In genomic region chr11:4720900-4721580, GRCm38 (mm10) we compare ENCODE assay signal across 12 mouse cellular contexts. TPM values are rescaled to one million over a fixed set of nuclear protein-coding genes. Genes with fewer than 3 reads are reported as not detected.
DNase-seq lines count a peak whose midpoint lies in the region; ATAC-seq and TF ChIP-seq lines count a peak whose summit lies in the region.
"Had no signal": no experiment of that assay in that cellular context is flagged by ENCODE, and none has a peak within 500 bp of the region (broad histone marks: within the 10 kb centered on the region; RNA-seq: fewer than 3 reads in every experiment).

No protein-coding gene starts in this region.

- peak overlapping the region; percentile 14; the same call in 1 of the 2 replicates for H3K27ac ChIP-seq in hindbrain, embryonic 13.5 days
- H3K27ac ChIP-seq in hindbrain, embryonic 12.5 days = no peak overlapping the region
- H3K27ac ChIP-seq in lung, embryonic 16.5 days (ENCODE audit: low read length) = no peak overlapping the region
- H3K27ac ChIP-seq: layer of hippocampus, adult 2 months; midbrain, embryonic 12.5 days had no signal

- no peak overlapping the region for H3K4me3 ChIP-seq in hindbrain, embryonic 13.5 days
- no peak overlapping the region for H3K4me3 ChIP-seq in hindbrain, embryonic 12.5 days
- peak overlapping the region; percentile 32 for H3K4me3 ChIP-seq in E14TG2a.4 (replicated peaks; ENCODE audit: low read length)
- no peak overlapping the region for H3K4me3 ChIP-seq in lung, embryonic 16.5 days (ENCODE audit: low read length)
- H3K4me3 ChIP-seq: layer of hippocampus, adult 2 months; midbrain, embryonic 12.5 days had no signal

- 50% methylated on average over 7 of the region's 7 CpGs for WGBS in hindbrain, embryonic 13.5 days
- 48% methylated on average over 7 of the region's 7 CpGs for WGBS in hindbrain, embryonic 12.5 days
- 46% methylated on average over 7 of the region's 7 CpGs for WGBS in lung, embryonic 16.5 days

- H3K9me3 ChIP-seq in hindbrain, embryonic 13.5 days = no peaks in the 10 kb centered on the region
- no peaks in the 10 kb centered on the region for H3K9me3 ChIP-seq in hindbrain, embryonic 12.5 days (replicated peaks)
- H3K9me3 ChIP-seq in E14TG2a.4 (ENCODE audit: low read length) = no peaks in the 10 kb centered on the region
- H3K9me3 ChIP-seq in lung, embryonic 16.5 days (ENCODE audit: control insufficient read depth, low read length) = no peaks in the 10 kb centered on the region
- H3K9me3 ChIP-seq: midbrain, embryonic 12.5 days had no signal

- H3K4me2 ChIP-seq in hindbrain, embryonic 13.5 days = no peak overlapping the region
- H3K4me2 ChIP-seq in hindbrain, embryonic 12.5 days (replicated peaks) = no peak overlapping the region
- no peak overlapping the region for H3K4me2 ChIP-seq in lung, embryonic 16.5 days (ENCODE audit: low read depth, low read length)
- H3K4me2 ChIP-seq: midbrain, embryonic 12.5 days had no signal

- ATAC-seq in hindbrain, embryonic 13.5 days (ENCODE audit: low FRiP score) = no peak
- ATAC-seq in hindbrain, embryonic 12.5 days (ENCODE audit: low FRiP score) = no peak
- ATAC-seq in lung, embryonic 16.5 days (ENCODE audit: low read depth) = peak; percentile 75

- no peaks in the 10 kb centered on the region for H3K27me3 ChIP-seq in hindbrain, embryonic 13.5 days
- H3K27me3 ChIP-seq in hindbrain, embryonic 12.5 days = no peaks in the 10 kb centered on the region
- H3K27me3 ChIP-seq in E14TG2a.4 (ENCODE audit: insufficient read depth, low read length) = no peaks in the 10 kb centered on the region
- no peaks in the 10 kb centered on the region for H3K27me3 ChIP-seq in lung, embryonic 16.5 days (ENCODE audit: control insufficient read depth, insufficient read depth, low read depth, low read length)
- H3K27me3 ChIP-seq: midbrain, embryonic 12.5 days had no signal

- peak; percentile 73 to 88 for DNase-seq in cerebellum, adult 18-20 months
- DNase-seq in gastrocnemius, adult 18-20 months (ENCODE audit: low spot score) = no peak
- DNase-seq in liver = no peak
- DNase-seq: kidney, adult 9 months; thymus, postnatal 14 days had no signal

- H3K9ac ChIP-seq in hindbrain, embryonic 13.5 days = 0 out of 2 replicates have a peak overlapping the region, but pooled peaks have one; percentile 0
- H3K9ac ChIP-seq in hindbrain, embryonic 12.5 days = no peak overlapping the region
- H3K9ac ChIP-seq in lung, embryonic 16.5 days (ENCODE audit: low read length) = no peak overlapping the region
- H3K9ac ChIP-seq: midbrain, embryonic 12.5 days had no signal

- no peak for TF ChIP-seq CTCF in E14TG2a.4 (conservative IDR thresholded peaks at IDR 0.05; ENCODE audit: low read length)

- peaks cover 37% of the 10 kb centered on the region for H3K36me3 ChIP-seq in hindbrain, embryonic 13.5 days
- peaks cover 31% of the 10 kb centered on the region for H3K36me3 ChIP-seq in hindbrain, embryonic 12.5 days
- peaks cover 39% of the 10 kb centered on the region for H3K36me3 ChIP-seq in E14TG2a.4 (ENCODE audit: insufficient read depth, low read length)
- H3K36me3 ChIP-seq in lung, embryonic 16.5 days (ENCODE audit: control insufficient read depth, insufficient read depth, low read length) = peaks cover 6% of the 10 kb centered on the region; the same call in 1 of the 2 replicates

- peaks cover 19% of the 10 kb centered on the region for H3K4me1 ChIP-seq in hindbrain, embryonic 13.5 days (replicated peaks)
- H3K4me1 ChIP-seq in hindbrain, embryonic 12.5 days = peaks cover 18% of the 10 kb centered on the region
- peaks cover 56% of the 10 kb centered on the region for H3K4me1 ChIP-seq in E14TG2a.4 (replicated peaks; ENCODE audit: low read depth, low read length)
- H3K4me1 ChIP-seq in lung, embryonic 16.5 days (replicated peaks; ENCODE audit: control insufficient read depth, insufficient read depth, low read length) = peaks cover 4% of the 10 kb centered on the region; the same call in 1 of the 2 replicates
- H3K4me1 ChIP-seq: midbrain, embryonic 12.5 days had no signal

RNA-seq across cellular contexts. Expression of gene Zmat5, which starts 16.6 kb away (rescaled TPM):
- 71.6 and 74.5 TPM in 2 replicates for polyA plus RNA-seq in hindbrain, embryonic 13.5 days (2015; fragmentation: Nextera tagmentation; extraction: Ambion mirVana)
- 64.6 and 68.9 TPM in 2 replicates for polyA plus RNA-seq in hindbrain, embryonic 12.5 days (2016; fragmentation: Nextera tagmentation; extraction: Ambion mirVana)
- polyA plus RNA-seq in lung, embryonic 16.5 days (2015; fragmentation: Nextera tagmentation; extraction: Ambion mirVana) = 76.5 and 80.0 TPM in 2 replicates
- total RNA-seq in gastrocnemius, adult 18-20 months (2021) = 10 to 100 TPM; 25.5 to 26.6 TPM

RNA-seq across cellular contexts. Expression of gene Uqcr10, which starts 16.9 kb away (rescaled TPM):
- polyA plus RNA-seq in hindbrain, embryonic 13.5 days (2015; fragmentation: Nextera tagmentation; extraction: Ambion mirVana) = 541 and 557 TPM in 2 replicates
- 444 and 517 TPM in 2 replicates for polyA plus RNA-seq in hindbrain, embryonic 12.5 days (2016; fragmentation: Nextera tagmentation; extraction: Ambion mirVana)
- polyA plus RNA-seq in lung, embryonic 16.5 days (2015; fragmentation: Nextera tagmentation; extraction: Ambion mirVana) = 806 and 839 TPM in 2 replicates
- 1,000 to 10,000 TPM in 1 of 2 experiments, 100 to 1,000 TPM in 1; 977 to 1,022 TPM for total RNA-seq in gastrocnemius, adult 18-20 months (2021)

RNA-seq across cellular contexts. Expression of gene Cabp7, which starts 25.5 kb away (rescaled TPM):
- 1.3 and 1.4 TPM in 2 replicates for polyA plus RNA-seq in hindbrain, embryonic 13.5 days (2015; fragmentation: Nextera tagmentation; extraction: Ambion mirVana)
- 1.7 and 2.1 TPM in 2 replicates for polyA plus RNA-seq in hindbrain, embryonic 12.5 days (2016; fragmentation: Nextera tagmentation; extraction: Ambion mirVana)
- polyA plus RNA-seq in lung, embryonic 16.5 days (2015; fragmentation: Nextera tagmentation; extraction: Ambion mirVana) = 0.14 and 0.28 TPM in 2 replicates
- total RNA-seq in gastrocnemius, adult 18-20 months (2021) = under 1 TPM in 1 of 2 experiments, not detected in 1; 0.16 TPM
- total RNA-seq: liver, adult 2 months had no signal
- polyA plus RNA-seq: liver, adult 2 months had no signal

Comparison
In these comparisons a context has a peak if more than half of its experiments do, and no peak if none do; other contexts are left out.
1. DNase-seq: peak in cerebellum, adult 18-20 months (2 of 2); none in gastrocnemius, adult 18-20 months (single experiment) and liver (single experiment).